Mouse (Mus musculus): Measurements from ENCODE around the gene Arsk. TPM values are rescaled to one million over a fixed set of nuclear protein-coding genes. Genes with fewer than 3 reads are reported as not detected.

Gene Arsk
- polyA plus RNA-seq, 1 experiment from 2014 or later = 4.2 TPM

DNA sequence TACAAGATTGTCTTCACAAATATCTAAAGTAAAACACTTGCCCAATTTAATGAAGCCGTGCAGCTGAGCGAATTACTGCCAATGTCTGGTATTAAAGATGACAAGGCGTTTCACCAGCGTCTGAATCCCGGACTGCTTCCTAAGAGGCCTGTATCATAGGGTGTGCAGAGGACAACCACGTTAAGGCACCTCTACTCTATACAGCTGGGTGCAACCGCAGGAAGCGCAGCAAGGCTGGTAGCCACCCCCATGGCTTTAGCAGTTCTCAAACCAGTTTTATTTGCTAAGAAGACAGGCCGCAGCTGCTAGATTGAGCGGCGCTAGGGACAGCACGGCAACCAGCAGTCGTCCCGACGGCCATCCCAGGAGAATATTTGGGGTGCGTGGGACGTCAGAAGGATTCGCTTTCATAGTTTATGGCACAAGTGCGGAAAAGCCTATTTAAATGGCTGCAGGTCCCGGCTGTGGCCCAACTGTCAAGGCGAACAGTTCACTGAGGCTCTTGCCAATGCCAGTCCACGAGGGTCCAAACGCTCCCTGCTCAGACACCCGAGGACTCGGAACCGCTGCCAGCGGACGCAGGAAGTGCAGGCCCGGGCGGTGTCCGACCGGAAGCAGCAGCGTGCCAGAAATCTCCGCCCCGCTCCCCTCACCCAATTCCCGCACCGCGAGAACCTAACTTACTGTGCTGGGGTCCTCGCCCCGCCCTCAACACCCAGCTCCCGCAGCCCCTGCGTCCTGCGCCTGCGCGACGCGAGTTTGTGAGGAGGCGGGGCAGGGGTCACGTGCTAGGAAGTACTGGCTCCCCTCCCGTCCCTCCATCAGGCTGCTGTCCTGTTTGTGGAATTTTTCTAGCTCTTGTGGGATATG is 80.3 kb downstream of the Arsk start, which contains the start of gene Rfesd:
TSS of gene Rfesd (minus strand) at position 746 of the 870 bp plus-strand sequence.
- peak; percentile 100 for ATAC-seq
- peak within 1 kb of the TSS; percentile 69 for H3K4me3 ChIP-seq

DNA sequence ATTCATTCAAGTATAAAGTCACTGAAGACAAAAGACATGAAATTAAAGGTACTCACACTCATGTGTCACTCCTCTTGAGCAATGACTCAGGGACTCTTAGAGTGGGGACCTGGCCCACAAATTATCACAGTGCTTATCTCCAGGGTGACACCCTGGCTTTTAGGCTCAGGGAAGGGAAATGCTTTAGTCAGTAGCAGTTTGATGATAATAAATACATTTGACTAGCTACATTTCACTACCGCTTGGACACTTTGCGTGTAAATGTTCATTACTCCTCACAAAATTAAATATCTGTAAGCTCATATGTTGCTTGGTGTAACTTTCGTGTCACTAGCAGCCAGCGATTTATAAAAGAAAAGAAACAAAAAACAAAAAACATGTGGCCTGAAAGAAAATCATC is 81.0 kb downstream of the Arsk start:
- Histone ChIP-seq H3K9ac (peak overlapping the region; percentile 83), H3K4me2 (peak overlapping the region; percentile 71), H3K36me3 (ENCODE audit: poor library complexity, severe bottlenecking) (no peaks in the 10 kb centered on the region), H3K9me3 (replicated peaks) (no peaks in the 10 kb centered on the region), H3K4me1 (peaks cover 8% of the 10 kb centered on the region), H3K27ac (0 out of 2 replicates have a peak overlapping the region, but pooled peaks have one; percentile 84), H3K4me3 (peak overlapping the region; percentile 69), H3K27me3 (no peaks in the 10 kb centered on the region)
- no peak for ATAC-seq
- 74% methylated on average over 4 of the region's 4 CpGs for WGBS

More for the DNA sequence above, 80.3 kb downstream of the Arsk start, which contains the start of gene Rfesd:
- Histone ChIP-seq H3K36me3 (ENCODE audit: poor library complexity, severe bottlenecking) (no peaks in the 10 kb centered on the region), H3K27ac (peak within 1 kb of the TSS; percentile 84), H3K9me3 (replicated peaks) (no peaks in the 10 kb centered on the region), H3K27me3 (no peaks in the 10 kb centered on the region), H3K9ac (peak within 1 kb of the TSS; percentile 83), H3K4me2 (peak within 1 kb of the TSS; percentile 71), H3K4me1 (peaks cover 8% of the 10 kb centered on the region)
- 1% methylated on average over 50 of the region's 50 CpGs for WGBS

DNA sequence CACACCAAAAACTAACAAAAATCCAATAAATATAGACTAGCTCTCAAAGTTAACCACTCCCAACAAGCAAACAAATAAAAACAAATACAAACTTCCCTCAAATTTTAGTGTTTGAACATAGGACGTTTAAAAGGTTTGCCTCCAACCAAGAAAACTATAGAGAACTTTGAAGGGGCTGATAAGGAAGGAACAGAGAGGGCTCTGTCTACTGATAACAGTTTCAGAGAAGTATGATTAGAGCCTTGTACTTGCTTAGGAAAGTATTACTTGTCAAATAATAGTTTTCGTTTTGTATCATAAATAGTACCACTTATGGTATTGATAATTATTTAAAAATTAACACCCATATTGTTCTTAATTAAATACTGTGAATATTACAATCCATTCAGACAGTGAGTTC is 83.9 kb downstream of the Arsk start:
- H3K4me1 ChIP-seq = peaks cover 8% of the 10 kb centered on the region
- H3K4me2 ChIP-seq = no peak overlapping the region
- H3K27ac ChIP-seq = no peak overlapping the region
- WGBS = 82% methylated on average over 2 of the region's 2 CpGs
- H3K4me3 ChIP-seq = no peak overlapping the region
- no peaks in the 10 kb centered on the region for H3K9me3 ChIP-seq (replicated peaks)
- ATAC-seq = no peak
- no peaks in the 10 kb centered on the region for H3K36me3 ChIP-seq (ENCODE audit: poor library complexity, severe bottlenecking)
- H3K27me3 ChIP-seq = no peaks in the 10 kb centered on the region
- no peak overlapping the region for H3K9ac ChIP-seq

Other genes starting within 250 kb of the Arsk start
- gene Rhobtb3, start 154.7 kb downstream of the Arsk start, polyA plus RNA-seq (2015; fragmentation: Nextera tagmentation; extraction: Ambion mirVana) = 38.3 and 38.7 TPM in 2 replicates
- gene Spata9, start 131.5 kb downstream of the Arsk start, polyA plus RNA-seq (2015; fragmentation: Nextera tagmentation; extraction: Ambion mirVana) = 1.2 and 1.8 TPM in 2 replicates
- 19.0 and 19.8 TPM in 2 replicates for gene Rfesd, start 79.9 kb downstream of the Arsk start, polyA plus RNA-seq (2015; fragmentation: Nextera tagmentation; extraction: Ambion mirVana)
- gene Gpr150, start 41.7 kb downstream of the Arsk start, polyA plus RNA-seq (2015; fragmentation: Nextera tagmentation; extraction: Ambion mirVana) = 0.55 and 0.74 TPM in 2 replicates
- 9.6 and 10.4 TPM in 2 replicates for gene Ttc37, start 74 bp upstream of the Arsk start, polyA plus RNA-seq (2015; fragmentation: Nextera tagmentation; extraction: Ambion mirVana)
- 0.85 and 1.4 TPM in 2 replicates for gene Fam81b, start 206.4 kb upstream of the Arsk start, polyA plus RNA-seq (2015; fragmentation: Nextera tagmentation; extraction: Ambion mirVana)